Mouse (Mus musculus): ENCODE results near the gene Six3.

The Six3 gene

DNA sequence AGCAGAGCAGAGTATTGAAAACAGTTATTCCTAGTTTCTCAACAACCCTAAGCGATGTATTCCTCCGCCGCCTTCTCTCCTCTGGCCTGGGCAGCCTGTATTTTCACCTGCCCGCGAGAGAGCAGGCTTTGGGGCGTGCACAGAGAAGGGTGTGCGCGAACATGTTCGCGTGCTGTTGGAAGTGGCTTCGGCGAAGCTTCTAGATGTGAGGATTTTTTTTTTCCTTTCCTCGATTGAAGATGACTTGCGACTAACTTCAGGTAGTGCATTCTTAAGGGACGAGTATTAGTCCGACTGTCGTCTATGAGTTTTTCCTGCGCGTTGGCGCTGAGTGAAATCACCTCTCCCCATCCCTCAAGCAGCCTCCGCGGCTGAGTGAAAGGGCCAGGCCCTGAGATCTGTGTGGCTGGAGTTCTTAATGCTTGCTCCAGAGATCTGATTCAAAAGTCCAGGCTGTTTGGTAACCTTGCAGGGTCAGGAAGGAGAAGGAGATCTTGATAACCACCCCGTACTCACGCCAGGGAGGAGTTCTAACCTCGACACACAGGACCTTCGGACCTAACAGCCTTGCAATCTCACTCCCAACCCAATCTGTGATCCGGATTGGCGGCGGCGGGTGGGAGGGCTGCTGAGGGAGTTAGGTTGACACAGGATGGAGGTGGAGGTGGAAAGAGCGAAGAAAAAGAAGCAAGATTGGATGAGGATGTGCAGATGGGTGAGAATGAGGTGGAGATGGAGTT lies 712 bp upstream of the Six3 start:
- no peak for DNase-seq

DNA sequence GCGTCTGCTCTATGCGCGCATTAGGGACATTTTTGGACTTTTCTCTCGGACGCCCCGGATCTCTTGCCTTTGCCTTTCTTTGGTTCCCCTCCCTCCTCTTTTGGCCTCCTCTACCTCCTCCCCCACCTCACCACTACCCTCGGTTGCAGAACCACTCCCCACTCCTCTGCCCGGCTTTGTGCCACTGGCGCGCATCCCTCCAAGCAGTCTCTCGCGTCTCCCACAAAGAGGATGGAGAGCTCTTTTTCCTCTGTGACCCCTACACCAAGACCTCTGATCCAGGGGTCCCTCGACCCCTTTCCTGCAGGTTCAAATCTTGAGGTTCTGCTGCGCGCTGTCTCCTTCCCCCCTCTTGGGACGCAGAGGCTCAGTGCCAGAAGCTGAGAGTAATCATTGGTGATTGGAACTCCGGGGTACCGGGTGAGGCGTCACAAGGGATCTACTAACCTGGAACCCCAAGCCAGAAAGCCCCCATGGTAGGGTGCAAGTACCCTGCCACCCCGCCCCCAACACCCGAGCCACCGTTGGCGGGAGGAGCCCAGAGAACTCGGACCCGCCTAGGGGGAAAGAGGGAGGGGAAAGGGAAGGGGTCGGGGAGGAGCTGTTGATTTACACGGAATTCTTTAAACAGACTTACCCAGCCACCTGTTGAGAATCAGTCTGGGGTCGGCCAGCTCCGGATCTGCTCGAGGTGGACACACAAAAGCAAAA lies 758 bp downstream of the Six3 start:
- no peak for DNase-seq

DNA sequence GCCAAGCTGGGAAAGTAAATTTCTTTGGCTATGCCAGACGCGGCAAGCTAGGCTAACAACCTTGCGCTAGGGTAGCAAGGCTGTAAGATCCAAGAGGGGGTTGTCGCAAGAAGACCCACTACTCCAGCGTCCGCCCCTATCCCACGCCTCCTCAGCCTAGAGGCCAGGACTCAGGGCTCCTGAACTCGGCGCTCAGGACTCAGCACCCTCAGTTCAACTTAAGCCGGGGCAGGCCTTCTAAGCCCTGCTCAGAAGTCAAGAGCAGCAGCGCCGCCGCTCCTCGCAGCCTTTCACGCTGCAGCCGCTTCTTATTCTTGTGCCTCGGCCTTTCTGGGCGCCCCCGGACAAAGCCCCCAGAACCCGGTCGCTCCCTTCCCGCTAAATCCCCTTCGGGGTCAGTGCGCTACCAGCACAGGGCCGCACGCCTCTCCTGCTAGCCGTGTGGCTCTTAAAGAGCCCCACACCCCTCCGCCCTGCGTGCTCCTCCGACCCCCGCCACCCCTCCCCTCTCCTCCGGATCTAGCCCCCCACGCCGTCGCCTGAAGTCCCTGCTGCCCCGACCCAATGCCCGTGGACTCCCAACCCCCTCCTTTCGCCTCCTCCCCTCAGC lies 1.4 kb downstream of the Six3 start:
- peak; percentile 56 for DNase-seq

DNA sequence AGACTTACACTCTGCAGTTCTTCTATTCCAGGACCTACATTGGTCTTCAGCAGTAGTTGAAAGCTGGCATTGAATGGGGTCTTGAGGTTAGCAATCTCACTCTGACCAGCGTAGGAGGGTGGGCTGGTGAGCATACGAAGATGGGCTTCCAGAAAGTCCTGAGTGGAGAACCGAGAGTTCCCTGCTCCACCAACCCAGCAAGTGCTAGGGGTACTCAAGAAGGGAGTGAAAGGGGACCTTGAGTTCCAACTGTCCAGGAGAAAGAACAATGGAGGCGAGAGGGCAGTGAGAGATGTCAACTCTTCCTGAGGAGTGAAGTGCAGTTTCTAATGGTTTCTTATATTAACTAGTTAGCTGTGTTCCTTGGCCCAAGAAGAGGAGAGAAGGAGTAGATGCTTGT lies 2.2 kb downstream of the Six3 start:
- no peak for DNase-seq

DNA sequence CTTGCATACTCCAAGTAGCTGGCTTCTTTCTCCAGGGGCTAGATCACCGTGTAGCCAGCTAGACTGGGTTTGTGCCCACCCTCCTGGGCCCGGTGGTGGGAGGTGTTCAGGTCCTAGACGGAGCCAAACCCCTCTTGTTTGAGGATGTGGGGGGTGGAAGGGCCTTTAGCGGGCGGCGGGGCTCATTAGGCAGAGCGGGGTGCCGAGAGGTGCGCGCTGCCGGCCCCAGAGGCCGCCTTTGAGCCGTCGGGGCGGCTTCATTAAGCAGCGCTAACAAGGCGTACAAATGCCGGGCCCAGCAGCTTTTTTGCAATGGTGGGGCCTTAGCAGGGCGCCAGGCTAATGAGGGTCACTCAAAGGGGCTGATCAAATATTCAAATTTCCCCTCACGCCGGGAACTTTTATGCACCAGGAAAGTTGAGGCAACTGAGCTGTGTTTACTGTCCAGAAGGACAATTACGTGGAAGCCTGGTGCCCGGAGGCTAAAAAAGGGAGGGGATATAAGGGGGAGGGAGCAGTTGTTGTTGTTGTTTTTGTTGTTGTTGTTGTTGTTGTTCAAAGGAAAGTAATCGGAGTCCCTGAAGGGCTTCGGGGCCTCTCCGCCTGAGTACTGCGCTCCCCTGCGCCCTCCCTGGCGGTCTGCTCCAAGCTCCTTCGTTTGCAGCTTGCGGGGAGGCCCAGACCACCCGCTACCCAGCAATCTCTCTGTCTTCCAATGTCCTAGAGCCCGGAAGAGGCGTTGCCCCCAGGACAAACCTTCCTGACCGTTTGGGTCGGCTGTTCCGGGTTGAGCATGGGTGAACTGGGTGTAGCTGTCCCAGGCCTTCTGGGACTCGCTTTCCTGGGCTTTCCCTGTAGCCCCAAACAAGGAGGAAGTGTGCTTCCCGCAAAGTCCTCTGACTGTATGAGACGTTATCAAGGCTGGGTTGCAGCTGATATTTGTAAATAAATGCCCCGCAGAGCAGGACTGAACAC lies 3.4 kb downstream of the Six3 start:
- peak; percentile 47 for DNase-seq

DNA sequence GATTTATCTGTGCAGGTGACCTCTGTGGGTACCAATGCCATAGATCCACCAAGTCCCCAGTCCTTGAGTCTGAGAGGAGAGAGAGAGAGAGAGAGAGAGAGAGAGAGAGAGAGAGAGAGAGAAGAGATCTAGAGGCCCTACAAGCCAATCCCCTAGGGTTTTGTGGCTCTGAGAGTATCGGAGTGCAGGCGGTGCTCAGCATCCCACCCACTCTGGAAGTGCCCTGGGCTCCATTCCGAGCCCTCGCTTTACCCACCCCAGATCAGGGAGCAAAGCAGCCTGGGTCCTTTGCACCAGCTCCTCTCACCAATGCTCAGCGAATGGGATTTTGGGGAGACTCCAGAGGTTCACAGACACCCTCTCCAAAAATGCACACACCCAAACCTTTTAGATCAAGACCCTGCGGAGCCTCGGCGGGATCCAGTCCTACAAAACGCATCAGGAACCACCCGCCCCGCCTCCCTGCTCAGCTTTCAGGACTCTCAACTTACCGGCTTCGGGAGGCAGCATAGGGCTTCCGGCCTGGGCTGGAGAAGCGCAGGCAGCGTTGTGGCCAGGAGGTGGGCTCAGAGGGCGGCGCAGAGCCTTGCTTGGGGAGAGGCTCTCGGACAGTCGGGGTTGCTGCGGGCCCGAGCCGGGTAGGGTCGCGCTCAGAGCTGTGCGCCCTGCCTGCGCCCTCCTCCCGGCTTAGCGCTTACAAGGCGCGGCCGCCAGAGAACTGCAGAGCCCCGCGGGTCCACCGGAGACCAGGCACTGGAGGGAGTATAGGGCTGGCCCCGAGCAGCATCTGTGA lies 4.4 kb downstream of the Six3 start:
- DNase-seq = peak; percentile 82

DNA sequence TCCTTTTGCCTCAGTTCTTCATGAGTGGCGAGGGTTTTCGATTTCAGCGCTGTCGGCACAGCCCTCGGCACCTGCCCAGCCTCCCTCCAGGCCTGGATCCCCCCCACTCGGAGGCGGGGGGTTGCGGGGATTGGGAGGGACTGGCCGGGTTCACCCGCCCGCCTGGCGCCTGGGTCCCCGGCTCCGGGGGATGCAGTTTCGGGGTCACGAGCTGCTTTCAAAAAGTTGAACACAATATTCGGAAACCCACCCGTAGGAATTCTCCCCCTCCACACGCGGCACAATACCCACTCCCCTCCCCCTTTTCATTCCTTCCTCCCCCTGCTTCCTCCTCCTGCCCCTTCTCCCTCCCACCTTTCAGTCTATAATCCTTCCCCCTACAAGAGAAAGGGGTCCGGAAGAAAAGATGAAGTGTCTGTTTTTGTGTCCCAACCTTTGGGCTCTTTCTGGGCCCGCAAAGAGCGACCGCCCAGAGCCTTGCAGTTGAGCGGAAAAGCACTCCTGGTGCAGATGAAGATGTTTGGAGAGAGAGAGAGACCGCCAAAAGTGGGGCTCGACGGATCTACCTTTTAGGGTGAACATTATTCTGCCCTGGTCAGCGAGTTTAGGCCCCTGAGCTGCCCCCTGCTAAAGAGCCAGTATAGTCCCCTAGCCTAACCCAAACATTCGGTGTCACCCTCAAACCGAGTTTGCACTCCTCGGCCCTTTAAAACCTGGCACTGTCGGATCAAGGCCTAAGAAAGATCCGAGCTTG lies 5.1 kb downstream of the Six3 start:
- DNase-seq = peak; percentile 40

DNA sequence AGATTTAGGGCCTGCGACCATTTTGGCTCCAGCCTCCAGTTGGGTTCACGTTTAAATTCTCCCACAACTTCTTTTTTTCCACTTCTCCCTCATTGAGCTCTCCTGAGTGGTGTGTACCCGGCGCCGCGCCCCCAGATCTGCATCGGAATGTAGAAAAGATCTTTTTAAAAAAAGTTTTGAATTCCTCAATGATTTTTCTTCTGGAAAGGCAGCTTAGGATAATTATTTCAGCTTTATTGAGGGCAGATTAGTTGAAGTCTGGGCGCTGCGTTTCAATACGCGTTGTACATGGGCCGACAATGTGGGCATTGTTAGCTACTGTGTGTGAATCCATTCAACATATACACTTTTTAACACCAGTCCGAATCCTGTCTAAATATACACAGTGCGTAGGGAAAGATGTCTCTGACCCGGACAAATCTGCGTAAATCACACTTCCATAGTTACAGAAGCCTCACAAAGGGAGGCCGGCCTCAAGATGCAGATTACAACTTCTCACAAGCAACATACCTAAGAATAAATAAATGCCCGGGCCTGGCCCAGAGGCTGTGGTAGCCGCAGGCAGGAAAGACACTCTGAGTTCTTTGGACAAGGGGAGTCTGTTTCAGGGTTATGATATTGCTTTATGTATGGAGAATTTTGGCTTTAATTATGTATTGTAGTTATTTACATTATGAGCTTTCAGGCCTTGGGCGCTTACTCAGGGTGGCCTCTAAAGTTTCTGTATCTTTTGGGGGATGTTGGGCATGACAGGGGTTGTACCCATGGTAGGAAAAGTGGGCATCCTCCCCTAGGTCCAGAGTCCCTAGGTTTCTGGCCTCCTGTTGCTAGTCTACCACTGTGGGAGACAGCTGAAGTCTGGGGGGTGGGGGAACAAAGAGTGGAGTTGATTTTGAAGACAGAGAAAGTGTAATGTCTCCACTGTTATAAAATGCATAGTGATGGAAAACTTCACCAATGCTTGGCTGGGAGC lies 6.0 kb downstream of the Six3 start:
- DNase-seq = no peak

- DNase-seq = no peak
Measured at GRCm38 (mm10) chr17:85620086-85620481, 6.7 kb downstream of the Six3 start.

- peak; percentile 61 for DNase-seq
Measured at GRCm38 (mm10) chr17:85620680-85621504, 7.5 kb downstream of the Six3 start.

DNA sequence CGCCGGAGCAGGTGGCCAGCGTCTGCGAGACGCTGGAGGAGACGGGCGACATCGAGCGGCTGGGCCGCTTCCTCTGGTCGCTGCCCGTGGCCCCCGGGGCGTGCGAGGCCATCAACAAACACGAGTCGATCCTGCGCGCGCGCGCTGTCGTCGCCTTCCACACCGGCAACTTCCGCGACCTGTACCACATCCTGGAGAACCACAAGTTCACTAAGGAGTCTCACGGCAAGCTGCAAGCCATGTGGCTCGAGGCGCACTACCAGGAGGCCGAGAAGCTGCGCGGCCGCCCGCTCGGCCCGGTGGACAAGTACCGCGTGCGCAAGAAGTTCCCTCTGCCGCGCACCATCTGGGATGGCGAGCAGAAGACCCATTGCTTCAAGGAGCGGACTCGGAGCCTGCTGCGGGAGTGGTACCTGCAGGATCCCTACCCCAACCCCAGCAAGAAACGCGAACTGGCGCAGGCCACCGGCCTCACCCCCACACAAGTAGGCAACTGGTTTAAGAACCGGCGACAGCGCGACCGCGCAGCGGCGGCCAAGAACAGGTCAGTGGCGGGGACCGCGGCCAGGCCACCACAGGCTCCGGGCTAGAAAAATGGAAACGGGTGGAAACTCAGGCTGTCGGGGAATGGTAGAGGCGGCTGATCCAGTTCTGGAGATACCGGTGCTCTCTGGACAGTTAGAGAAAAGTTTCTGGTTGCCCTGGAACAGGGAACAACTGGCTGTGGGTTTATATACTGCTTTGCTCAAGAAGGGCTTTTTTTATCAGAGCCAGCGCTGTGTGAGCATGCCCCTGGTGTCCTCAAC lies 8.3 kb downstream of the Six3 start:
- peak; percentile 64 for DNase-seq

DNA sequence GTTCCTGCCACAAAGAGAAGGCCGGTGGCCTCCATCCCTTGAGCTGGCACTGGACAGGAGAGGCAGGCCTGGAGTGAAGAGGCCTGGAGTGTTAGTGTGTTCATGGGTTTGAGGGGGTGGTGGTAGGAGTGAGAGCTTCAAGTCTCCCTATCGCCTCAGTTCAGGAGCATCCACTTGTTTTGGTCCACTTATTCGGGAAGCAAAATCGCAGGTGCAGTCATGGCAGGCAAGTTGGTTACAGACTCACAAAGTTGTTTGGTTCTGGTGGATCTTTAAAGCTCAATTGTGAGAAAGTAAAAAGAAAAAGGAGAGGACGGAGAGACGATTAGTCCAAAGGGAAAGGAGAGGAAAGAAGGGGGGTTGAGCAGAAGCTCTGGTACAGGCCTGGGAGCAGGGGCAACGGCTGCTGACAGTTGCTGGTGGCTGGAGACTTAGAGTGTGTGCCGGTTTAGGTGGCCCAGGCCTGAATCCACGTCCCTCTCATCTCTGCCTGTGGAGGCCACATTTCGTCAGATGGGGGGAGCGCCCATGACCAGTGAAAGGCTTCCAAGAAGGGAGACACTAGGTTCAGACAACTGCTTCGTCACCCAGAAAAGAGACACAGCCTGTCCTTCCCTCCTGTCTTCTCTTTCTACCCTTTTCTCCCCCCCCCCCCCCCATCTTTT lies 9.2 kb downstream of the Six3 start:
- DNase-seq = no peak

DNA sequence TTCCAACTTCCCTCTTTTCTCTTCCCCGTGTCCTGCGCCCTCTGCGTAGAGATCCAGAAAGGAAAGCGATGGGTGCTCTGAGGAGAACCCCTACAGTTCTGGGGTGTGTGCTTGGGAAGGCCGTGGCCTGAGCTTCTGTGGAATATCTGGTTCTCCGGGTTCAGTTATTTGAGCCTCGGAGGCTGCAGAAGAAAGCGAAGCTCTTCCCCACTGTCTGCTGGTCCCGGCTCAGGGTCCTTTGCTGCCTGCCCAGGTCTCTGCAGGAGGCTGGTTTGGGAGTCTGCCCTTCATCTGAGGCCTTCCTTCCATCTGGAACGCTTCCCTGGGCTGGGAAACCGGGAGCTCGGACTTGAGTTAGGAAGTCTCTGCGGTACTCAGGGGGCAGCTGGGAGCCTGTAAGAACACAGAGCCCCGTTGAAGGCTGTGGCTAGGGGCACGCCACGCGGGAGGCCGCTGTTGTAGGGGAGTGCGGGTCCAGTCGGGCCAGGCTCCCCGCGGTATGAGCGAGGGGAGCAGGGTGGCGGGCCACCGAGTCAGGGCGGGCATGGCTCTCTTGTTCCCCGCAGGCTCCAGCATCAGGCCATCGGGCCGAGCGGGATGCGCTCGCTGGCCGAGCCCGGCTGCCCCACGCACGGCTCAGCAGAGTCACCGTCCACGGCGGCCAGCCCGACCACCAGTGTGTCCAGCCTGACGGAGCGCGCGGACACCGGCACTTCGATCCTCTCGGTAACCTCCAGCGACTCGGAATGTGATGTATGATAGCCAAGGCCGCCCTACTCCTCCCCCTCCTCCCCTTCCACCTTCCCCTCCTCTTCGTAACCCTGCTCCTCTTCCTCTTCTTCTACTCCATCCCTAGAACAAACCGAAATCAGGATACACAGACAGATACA lies 10.0 kb downstream of the Six3 start:
- DNase-seq = peak; percentile 52

GRCm38 (mm10) chr17:85624051-85624420 lies 10.6 kb downstream of the Six3 start:
- peak; percentile 41 for DNase-seq

DNA sequence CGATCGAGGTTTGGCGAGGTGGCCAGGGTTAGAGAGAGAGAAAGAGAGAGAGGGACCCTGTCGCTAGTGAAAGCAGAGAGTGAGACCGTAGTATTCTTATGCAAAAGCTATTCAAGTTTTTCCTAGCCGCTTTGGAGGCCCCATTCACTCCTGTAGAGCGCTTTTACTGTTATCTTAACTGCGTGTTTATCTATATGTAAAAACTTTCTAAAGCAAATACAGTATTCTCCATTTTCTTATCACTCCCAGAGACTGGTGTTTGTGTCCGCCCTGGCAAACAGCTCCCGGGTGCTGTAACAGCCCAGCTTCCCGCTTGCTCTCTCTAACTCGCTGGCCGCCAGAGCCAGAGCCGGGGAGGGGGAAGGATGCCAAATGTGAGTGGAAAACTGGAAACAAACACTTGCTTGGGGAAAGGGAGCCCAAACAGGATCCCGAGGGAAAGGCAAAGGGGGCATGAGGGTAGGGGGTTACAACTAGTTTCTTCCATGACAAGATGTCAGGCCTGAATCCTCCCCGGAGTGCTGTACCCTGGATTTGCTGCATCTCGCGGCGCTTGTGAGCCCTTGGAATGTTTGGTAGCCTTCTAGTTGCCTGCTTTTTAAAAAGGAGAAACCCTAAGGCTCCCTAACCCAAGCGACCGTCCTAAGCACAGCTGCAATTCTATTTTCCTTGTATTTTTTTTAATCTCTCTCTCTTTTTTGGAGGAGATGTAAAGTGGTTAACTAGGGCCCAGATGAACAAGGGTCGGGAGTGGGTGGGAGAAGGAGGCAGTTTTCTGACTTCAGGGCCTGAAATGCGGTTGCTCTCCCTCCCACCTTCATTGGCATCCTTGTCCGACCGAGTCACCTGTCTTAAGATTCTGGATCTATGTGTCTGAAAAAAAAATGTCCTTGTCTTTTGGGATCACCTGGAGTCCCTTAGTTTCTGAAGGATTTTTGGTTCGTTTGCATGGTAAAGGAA lies 11.9 kb downstream of the Six3 start:
- DNase-seq = peak; percentile 50

All from embryo, embryonic 11 days (tissue).